Mouse (Mus musculus) forebrain, embryonic 13.5 days (tissue): ENCODE data around the gene 9130213A22Rik. TPM values are rescaled to one million over a fixed set of nuclear protein-coding genes. Genes with fewer than 3 reads are reported as not detected.
A peak's percentile ranks its signal among the peaks of the same experiment; 100 is the strongest.

Experiments used
- ATAC-seq: fragments of 200-750 bp; cut with Nextera tagmentation; 2 replicates; pipeline ENCODE4 v1.8.0; 2017
- H3K27ac ChIP-seq: fragments of 300-500 bp; sonication (generic); 2 replicates; pipeline ENCODE4 v1.5.1; 2015; ENCODE audit warnings: inconsistent platforms, mild to moderate bottlenecking, moderate library complexity
- H3K27me3 ChIP-seq: fragments of 300-500 bp; sonication (generic); 2 replicates; pipeline ENCODE4 v1.6.1; 2015; ENCODE audit warnings: mild to moderate bottlenecking, inconsistent platforms
- H3K36me3 ChIP-seq: fragments of 300-500 bp; sonication (generic); 2 replicates; pipeline ENCODE4 v1.6.1; 2015; ENCODE audit warnings: mild to moderate bottlenecking, inconsistent platforms; ENCODE audit not compliant: poor library complexity, severe bottlenecking
- H3K4me1 ChIP-seq: fragments of 300-500 bp; sonication (generic); 2 replicates; pipeline ENCODE4 v1.6.1; 2015; ENCODE audit warnings: inconsistent platforms
- H3K4me2 ChIP-seq: fragments of 300-500 bp; sonication (generic); 2 replicates; pipeline ENCODE4 v1.6.1; 2015; ENCODE audit warnings: inconsistent platforms, mild to moderate bottlenecking, moderate library complexity
- H3K4me3 ChIP-seq: fragments of 300-500 bp; sonication (generic); 2 replicates; pipeline ENCODE4 v1.5.1; 2015; ENCODE audit warnings: mild to moderate bottlenecking, inconsistent platforms
- H3K9ac ChIP-seq: fragments of 300-500 bp; sonication (generic); 2 replicates; pipeline ENCODE4 v1.6.1; 2015; ENCODE audit warnings: mild to moderate bottlenecking, inconsistent platforms
- H3K9me3 ChIP-seq: fragments of 300-500 bp; sonication (generic); replicated peaks from 2 replicates; pipeline ENCODE4 v1.6.1; 2016; ENCODE audit warnings: inconsistent platforms
- WGBS: fragments of 180-500 bp; shearing (Covaris S2); methylation state at CpG from one replicate; pipeline ENCODE4 v1.1.7; 2015; 5-methylcytosine and 5-hydroxymethylcytosine counted together
- polyA plus RNA-seq: library from polyadenylated mRNA; unstranded; fragments of >200 nt; fragmentation: Nextera tagmentation; extraction: Ambion mirVana; gene quantifications from 2 replicates; pipeline ENCODE4 v1.2.1, GENCODE M21; 2015

9130213A22Rik gene
- polyA plus RNA-seq, 1 experiment from 2014 or later = 0.34 TPM

DNA sequence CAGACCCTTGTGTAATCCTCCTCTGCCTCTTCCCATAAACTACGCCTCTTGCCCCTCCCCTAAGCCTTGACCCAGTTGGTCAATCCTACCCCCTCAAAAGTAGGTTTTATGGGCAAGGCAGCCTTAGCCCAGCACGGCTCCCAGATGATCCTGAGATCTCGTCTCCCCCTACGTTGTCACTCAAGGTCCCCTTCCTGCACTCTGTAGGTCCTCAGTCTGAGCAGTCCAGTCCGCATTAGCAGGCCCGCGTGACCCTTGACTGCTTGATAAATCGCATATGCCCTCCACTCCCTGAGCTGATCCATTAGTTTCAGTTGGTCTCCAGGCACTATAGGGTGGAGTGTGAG is 12.2 kb upstream of the 9130213A22Rik start:
- ATAC-seq = peak; percentile 48; the same call in 1 of the 2 replicates
- WGBS = 18% methylated on average over 8 of the region's 8 CpGs

DNA sequence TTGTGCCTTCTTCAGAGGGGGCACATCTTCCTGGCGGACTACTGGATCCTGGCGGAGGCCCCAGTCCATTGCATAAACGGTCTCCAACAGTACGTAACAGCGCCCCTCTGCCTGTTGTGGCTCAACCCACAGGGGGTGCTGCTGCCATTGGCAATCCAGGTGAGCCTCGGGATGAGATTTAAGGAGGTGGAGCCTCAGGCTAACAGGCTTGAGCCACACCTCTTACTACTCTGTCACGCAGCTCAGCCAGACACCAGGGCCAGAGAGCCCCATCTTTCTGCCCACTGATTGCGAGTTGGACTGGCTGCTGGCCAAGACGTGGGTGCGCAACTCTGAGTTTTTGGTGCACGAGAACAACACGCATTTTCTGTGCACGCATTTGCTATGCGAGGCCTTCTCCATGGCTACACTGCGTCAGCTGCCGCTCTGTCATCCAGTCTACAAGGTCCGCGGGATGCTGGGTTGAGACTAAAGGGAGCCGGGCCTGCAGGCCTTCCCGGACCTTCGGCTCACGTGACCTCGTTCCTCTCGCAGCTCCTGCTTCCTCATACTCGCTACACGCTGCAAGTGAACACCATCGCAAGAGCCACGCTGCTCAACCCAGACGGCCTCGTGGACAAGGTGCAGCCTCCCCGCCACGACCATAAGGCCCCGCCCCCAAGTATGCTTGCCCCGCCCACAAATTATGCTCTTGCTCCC is 11.7 kb upstream of the 9130213A22Rik start:
- 2% methylated on average over 34 of the region's 34 CpGs for WGBS
- Histone ChIP-seq H3K27ac (no peak overlapping the region), H3K4me3 (peak overlapping the region; percentile 47), H3K36me3 (no peaks in the 10 kb centered on the region), H3K9ac (peak overlapping the region; percentile 61), H3K4me1 (peaks cover 14% of the 10 kb centered on the region; the same call in 1 of the 2 replicates), H3K9me3 (no peaks in the 10 kb centered on the region), H3K4me2 (peak overlapping the region; percentile 73), H3K27me3 (peaks cover 3% of the 10 kb centered on the region)
- ATAC-seq = peak; percentile 71

More for the DNA sequence above, 12.2 kb upstream of the 9130213A22Rik start:
- Histone ChIP-seq H3K4me1 (peaks cover 14% of the 10 kb centered on the region; the same call in 1 of the 2 replicates), H3K9ac (peak overlapping the region; percentile 61), H3K27me3 (peaks cover 3% of the 10 kb centered on the region), H3K4me2 (peak overlapping the region; percentile 73), H3K9me3 (no peaks in the 10 kb centered on the region), H3K36me3 (no peaks in the 10 kb centered on the region), H3K27ac (no peak overlapping the region), H3K4me3 (peak overlapping the region; percentile 47)

DNA sequence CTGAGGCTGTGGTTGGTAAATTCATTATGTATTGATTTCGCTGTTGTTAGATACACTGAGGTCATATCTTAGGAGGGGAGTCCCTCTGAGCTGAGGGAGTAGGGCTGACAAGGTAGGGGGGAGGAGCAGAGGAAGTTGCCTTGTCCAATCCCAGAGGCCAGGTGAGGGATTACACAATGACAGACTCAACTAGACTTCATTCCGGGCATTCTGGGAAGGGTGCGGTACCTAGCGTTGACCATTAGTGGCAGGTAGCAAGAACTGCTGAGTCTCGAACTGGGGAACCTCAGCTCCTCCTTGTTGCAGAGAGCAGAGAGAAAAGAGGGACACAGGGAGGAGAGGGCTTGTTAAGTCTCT is 11.2 kb upstream of the 9130213A22Rik start:
- Histone ChIP-seq H3K4me2 (peak overlapping the region; percentile 73), H3K9ac (peak overlapping the region; percentile 61), H3K27me3 (peaks cover 3% of the 10 kb centered on the region), H3K4me1 (peaks cover 14% of the 10 kb centered on the region; the same call in 1 of the 2 replicates), H3K27ac (no peak overlapping the region), H3K4me3 (peak overlapping the region; percentile 47), H3K36me3 (no peaks in the 10 kb centered on the region), H3K9me3 (no peaks in the 10 kb centered on the region)
- no peak for ATAC-seq
- WGBS = 23% methylated on average over 5 of the region's 5 CpGs

DNA sequence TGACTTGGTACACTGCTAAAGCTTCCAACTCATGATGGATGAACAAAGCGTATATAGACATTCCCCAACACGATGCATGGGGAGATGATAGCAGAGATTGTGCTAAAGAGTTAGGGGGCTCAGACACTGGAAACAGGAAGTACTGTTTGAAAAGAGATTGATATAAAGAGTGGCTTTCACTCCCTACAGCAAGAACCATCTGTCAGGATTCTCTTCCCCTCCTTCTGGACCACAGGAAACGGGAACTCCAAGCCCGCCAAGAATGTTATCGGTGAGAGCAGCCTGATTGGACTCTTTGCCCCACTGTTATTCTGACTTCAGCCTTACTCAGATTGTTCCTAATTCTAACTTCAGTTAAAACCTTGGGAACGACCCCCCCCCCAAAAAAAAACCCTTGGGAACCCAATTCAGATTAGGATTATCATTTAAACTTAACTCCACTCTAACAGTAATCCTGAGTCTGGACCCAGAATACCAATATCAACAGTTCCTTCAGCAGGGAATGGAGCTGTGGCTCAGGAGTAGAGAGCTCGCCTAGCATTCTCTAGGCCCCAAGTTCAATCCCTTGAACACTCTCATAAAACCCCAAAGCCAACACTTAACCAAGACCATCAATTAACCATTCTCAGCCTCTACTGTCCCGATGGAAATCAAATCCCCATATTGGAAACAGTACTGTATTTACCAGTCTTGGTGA is 6.2 kb upstream of the 9130213A22Rik start:
- no peak overlapping the region for H3K4me2 ChIP-seq
- peaks cover 16% of the 10 kb centered on the region for H3K27me3 ChIP-seq
- WGBS = 78% methylated on average over 8 of the region's 8 CpGs
- H3K27ac ChIP-seq = no peak overlapping the region
- peaks cover 14% of the 10 kb centered on the region for H3K4me1 ChIP-seq
- H3K9me3 ChIP-seq = no peaks in the 10 kb centered on the region
- no peak for ATAC-seq
- no peak overlapping the region for H3K9ac ChIP-seq
- no peaks in the 10 kb centered on the region for H3K36me3 ChIP-seq
- H3K4me3 ChIP-seq = no peak overlapping the region

DNA sequence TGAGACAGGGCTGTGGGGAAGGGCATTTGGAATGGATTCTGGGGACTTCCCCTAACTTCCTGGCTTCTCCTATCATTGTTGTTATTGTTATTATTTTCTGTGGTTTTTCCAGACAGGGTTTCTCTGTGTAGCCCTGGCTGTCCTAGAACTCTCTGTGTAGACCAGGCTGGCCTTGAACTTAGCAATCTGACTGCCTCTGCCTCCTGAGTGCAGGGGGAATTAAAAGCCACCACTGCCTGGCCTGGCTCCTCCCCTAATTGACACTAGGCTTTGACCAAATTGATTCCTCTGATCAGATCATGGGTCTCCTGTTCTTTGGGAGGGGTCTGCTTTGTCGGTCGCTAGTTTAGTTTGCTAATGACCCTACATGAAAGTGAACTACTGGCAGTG is 4.3 kb upstream of the 9130213A22Rik start:
- Histone ChIP-seq H3K4me2 (peak overlapping the region; percentile 74), H3K4me3 (peak overlapping the region; percentile 65), H3K4me1 (peaks cover 19% of the 10 kb centered on the region), H3K9me3 (no peaks in the 10 kb centered on the region), H3K27me3 (peaks cover 16% of the 10 kb centered on the region), H3K36me3 (no peaks in the 10 kb centered on the region), H3K27ac (no peak overlapping the region), H3K9ac (0 out of 2 replicates have a peak overlapping the region, but pooled peaks have one; percentile 65)
- ATAC-seq = no peak
- 53% methylated on average over 2 of the region's 2 CpGs for WGBS

DNA sequence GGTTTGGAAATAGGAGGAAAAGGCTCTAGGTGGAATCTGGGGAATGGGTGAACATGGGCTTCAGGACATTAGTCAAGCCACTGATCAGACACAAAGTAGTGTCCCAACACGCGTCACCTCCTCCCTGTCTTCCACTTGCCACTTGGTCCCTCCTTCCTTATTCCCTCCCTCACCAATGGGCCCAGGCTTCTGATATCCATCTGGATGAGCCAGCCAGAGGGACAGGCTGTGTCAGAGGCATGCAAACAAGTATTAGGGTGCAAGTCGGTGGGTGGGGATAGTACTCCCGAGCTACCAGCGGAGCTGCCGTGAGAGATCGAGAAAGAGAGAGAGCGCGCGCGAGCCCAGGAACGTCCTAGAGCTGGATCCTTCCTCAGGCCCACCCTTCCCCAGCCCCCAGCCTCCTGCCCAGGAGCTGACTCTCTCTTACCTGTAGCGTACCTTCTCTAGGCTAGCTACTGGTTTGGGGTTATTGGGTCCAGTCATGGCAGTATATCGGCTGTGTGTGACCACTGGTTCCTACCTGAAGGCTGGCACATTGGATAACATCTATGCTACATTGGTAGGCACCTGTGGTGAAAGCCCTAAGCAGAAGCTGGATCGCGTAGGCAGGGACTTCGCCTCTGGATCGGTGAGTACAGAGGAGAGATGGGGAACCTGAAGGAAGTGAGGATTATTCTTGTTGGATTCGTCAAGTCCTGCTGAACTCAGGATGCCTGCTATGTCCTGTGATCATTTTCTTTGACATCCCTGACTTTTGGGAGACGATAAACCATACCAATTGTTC is 3.7 kb upstream of the 9130213A22Rik start:
- Histone ChIP-seq H3K4me1 (peaks cover 25% of the 10 kb centered on the region), H3K27me3 (peaks cover 16% of the 10 kb centered on the region), H3K9ac (peak overlapping the region; percentile 65), H3K36me3 (no peaks in the 10 kb centered on the region), H3K9me3 (no peaks in the 10 kb centered on the region), H3K4me3 (peak overlapping the region; percentile 65), H3K4me2 (peak overlapping the region; percentile 74), H3K27ac (no peak overlapping the region)
- ATAC-seq = no peak
- 8% methylated on average over 20 of the region's 20 CpGs for WGBS

DNA sequence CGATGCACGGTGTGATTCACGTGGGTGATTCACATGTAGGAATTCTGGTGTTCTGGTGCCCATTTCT is 3.3 kb upstream of the 9130213A22Rik start, which contains the start of gene Aloxe3:
Gene Aloxe3 (plus strand): TSS at position 45 of the 67 bp plus-strand sequence.
- Histone ChIP-seq H3K9me3 (no peaks in the 10 kb centered on the region), H3K36me3 (no peaks in the 10 kb centered on the region), H3K27me3 (peaks cover 20% of the 10 kb centered on the region), H3K9ac (peak within 1 kb of the TSS; percentile 65), H3K4me3 (peak within 1 kb of the TSS; percentile 65), H3K27ac (no peak within 1 kb of the TSS), H3K4me1 (peaks cover 30% of the 10 kb centered on the region), H3K4me2 (peak within 1 kb of the TSS; percentile 74)
- WGBS = 3% methylated on average over 3 of the region's 3 CpGs
- no peak for ATAC-seq

DNA sequence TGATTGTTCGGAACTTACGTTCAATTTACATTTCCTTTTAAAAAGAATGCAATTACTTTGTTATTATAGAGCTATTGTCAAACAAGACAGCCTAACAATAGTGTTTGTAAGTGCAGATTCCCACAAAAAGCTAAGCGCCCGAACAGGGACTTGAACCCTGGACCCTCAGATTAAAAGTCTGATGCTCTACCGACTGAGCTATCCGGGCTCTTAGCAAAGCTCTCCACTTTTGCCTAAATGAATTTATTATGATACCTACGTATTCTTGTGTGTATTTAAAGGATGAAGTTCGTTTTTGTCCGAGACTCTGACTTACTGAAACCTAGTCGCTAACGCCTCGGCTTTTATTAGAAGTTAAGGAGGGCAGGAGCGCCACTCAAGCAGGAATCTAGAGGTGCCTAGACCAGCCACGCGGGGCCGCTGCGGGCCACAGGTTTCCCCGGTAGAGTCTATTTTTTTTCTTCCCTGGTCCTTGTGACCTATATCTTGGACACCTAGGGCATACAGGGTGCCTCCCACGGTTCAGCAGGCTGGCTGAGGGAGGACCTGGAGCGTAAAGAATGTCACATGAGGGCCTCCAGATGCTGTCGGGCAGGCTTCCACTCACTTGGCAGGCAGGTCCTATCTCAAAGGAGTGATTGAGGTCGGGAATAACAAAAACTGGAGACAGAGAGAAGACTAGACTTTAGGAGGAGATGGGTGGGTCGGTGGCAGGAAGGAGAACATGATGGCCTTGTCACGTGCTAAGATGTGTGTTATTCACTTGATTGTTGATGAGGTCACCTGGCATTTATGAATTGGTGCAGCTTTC is 2.9 kb upstream of the 9130213A22Rik start:
- peaks cover 33% of the 10 kb centered on the region for H3K4me1 ChIP-seq
- H3K27ac ChIP-seq = no peak overlapping the region
- H3K9me3 ChIP-seq = no peaks in the 10 kb centered on the region
- no peaks in the 10 kb centered on the region for H3K36me3 ChIP-seq
- H3K27me3 ChIP-seq = peaks cover 25% of the 10 kb centered on the region
- peak overlapping the region; percentile 74 for H3K4me2 ChIP-seq
- under 1% methylated on average over 24 of the region's 24 CpGs for WGBS
- peak; percentile 44 for ATAC-seq
- H3K9ac ChIP-seq = peak overlapping the region; percentile 65
- H3K4me3 ChIP-seq = peak overlapping the region; percentile 65

DNA sequence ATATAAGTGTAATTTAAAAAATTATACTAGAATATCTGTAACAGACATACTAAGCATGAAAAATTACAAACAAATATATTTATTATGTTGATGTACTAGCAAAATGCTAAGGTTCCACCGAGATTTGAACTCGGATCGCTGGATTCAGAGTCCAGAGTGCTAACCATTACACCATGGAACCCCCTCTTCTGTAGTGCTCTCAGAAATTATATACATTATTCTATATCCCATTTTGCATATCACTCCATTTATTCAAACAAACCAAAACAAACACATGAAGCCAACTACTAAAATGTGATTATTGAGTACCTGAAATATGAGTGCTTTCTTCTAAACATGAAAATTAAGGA is 2.1 kb upstream of the 9130213A22Rik start:
- H3K4me2 ChIP-seq = peak overlapping the region; percentile 71; the same call in 1 of the 2 replicates
- no peak overlapping the region for H3K9ac ChIP-seq
- no peak overlapping the region for H3K27ac ChIP-seq
- H3K4me3 ChIP-seq = peak overlapping the region; percentile 75; the same call in 1 of the 2 replicates
- 0% methylated on average over 3 of the region's 3 CpGs for WGBS
- peaks cover 41% of the 10 kb centered on the region for H3K4me1 ChIP-seq
- H3K9me3 ChIP-seq = no peaks in the 10 kb centered on the region
- peaks cover 24% of the 10 kb centered on the region for H3K27me3 ChIP-seq
- ATAC-seq = peak; percentile 61
- H3K36me3 ChIP-seq = no peaks in the 10 kb centered on the region

DNA sequence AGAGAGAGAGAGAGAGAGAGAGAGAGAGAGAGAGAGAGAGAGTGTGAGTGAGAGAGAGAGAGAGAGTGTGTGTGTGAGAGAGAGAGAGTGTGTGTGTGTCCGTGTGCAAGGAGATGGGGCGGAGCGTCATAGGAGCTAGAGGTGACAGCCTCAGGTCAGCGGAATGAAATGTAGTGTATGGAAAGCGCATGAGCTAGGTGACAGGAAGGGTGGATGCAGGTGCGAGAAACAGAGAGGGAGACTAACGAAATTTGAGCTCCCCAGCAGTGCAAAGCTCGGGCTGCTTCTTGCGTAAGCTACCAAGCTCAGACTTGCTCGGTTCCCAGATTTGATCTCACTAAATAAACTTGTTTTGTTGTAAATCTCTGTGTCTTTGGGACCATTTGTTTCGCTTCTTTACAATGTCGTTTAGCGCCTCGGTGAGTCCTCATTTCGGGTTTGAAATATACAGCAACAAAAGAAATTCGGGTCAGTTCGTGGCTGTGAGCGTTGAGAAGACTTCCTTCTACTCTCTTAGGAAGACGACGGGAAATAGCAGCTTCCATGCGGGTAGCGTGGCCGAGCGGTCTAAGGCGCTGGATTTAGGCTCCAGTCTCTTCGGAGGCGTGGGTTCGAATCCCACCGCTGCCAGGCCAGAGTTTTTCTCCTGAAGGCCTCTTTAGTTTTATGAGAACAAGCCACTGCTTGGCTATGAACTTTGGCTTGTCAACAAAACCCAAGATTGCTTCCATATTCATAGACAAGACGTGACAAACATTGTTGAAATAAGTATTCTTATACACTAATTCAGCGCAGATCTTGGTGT is 1.5 kb upstream of the 9130213A22Rik start:
- Histone ChIP-seq H3K27ac (peak overlapping the region; percentile 65), H3K9ac (peak overlapping the region; percentile 66), H3K4me2 (peak overlapping the region; percentile 71), H3K27me3 (peaks cover 24% of the 10 kb centered on the region), H3K4me3 (peak overlapping the region; percentile 75), H3K9me3 (no peaks in the 10 kb centered on the region), H3K36me3 (no peaks in the 10 kb centered on the region), H3K4me1 (peaks cover 47% of the 10 kb centered on the region)
- ATAC-seq = peak; percentile 73
- WGBS = under 1% methylated on average over 31 of the region's 31 CpGs

DNA sequence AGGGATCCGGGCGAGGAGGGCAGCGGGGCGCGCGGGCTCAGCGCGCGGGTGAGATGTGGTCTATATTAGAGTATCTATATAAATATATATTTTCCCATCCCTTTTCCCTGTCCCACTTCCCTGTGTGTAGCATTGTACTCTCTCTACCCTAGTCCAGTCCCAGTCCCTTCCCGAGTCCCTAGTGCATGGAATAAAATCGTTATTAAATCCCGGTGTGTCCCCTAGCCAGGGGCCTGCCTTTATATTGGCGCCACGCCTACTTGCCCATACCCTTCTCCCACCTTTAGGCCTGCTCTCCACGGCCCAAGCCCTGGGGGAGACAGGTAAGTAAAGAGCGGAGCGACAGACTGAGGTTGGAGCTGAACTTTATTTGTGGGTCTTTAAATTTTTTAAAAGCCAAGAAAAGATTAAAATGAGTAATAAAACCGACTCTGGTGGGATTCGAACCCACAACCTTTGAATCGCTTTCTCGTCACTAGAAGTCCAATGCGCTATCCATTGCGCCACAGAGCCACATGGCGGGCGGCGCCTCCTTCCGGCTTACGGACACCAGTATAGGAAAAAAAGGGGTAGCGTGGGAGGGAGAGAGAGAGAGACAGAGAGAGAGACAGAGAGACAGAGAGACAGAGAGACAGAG is 785 bp upstream of the 9130213A22Rik start:
- no peaks in the 10 kb centered on the region for H3K9me3 ChIP-seq
- peak overlapping the region; percentile 57 for H3K27ac ChIP-seq
- peak; percentile 9; the same call in 1 of the 2 replicates for ATAC-seq
- peak overlapping the region; percentile 79 for H3K9ac ChIP-seq
- H3K4me2 ChIP-seq = peak overlapping the region; percentile 71
- peaks cover 48% of the 10 kb centered on the region for H3K4me1 ChIP-seq
- peak overlapping the region; percentile 75 for H3K4me3 ChIP-seq
- no peaks in the 10 kb centered on the region for H3K36me3 ChIP-seq
- H3K27me3 ChIP-seq = peaks cover 21% of the 10 kb centered on the region
- WGBS = under 1% methylated on average over 29 of the region's 29 CpGs
